Mouse (Mus musculus) limb, embryonic 10.5 days (tissue): ENCODE data around the gene Hps4. TPM values are rescaled to one million over a fixed set of nuclear protein-coding genes. Genes with fewer than 3 reads are reported as not detected.
A peak's percentile ranks its signal among the peaks of the same experiment; 100 is the strongest.

Experiments used
- DNase-seq: peaks from one replicate; pipeline ENCODE4 v3.0.0-alpha.2; 2017; ENCODE audit warnings: low spot score
- H3K27ac ChIP-seq: fragments of 300-500 bp; sonication (generic); 2 replicates; pipeline ENCODE4 v1.5.1; 2016; ENCODE audit warnings: mild to moderate bottlenecking
- H3K27me3 ChIP-seq: fragments of 300-500 bp; sonication (generic); 2 replicates; pipeline ENCODE4 v1.6.1; 2016; ENCODE audit warnings: low read depth, mild to moderate bottlenecking; ENCODE audit not compliant: poor library complexity, severe bottlenecking
- H3K36me3 ChIP-seq: fragments of 300-500 bp; sonication (generic); 2 replicates; pipeline ENCODE4 v1.6.1; 2016; ENCODE audit warnings: mild to moderate bottlenecking, moderate library complexity
- H3K4me1 ChIP-seq: fragments of 300-500 bp; sonication (generic); 2 replicates; pipeline ENCODE4 v1.6.1; 2016
- H3K4me3 ChIP-seq: fragments of 300-500 bp; sonication (generic); 2 replicates; pipeline ENCODE4 v1.5.1; 2016; ENCODE audit warnings: mild to moderate bottlenecking, moderate library complexity
- H3K9me3 ChIP-seq: fragments of 300-500 bp; sonication (generic); replicated peaks from 2 replicates; pipeline ENCODE4 v1.6.1; 2016; ENCODE audit warnings: mild to moderate bottlenecking
- WGBS: fragments of 180-500 bp; shearing (Covaris S2); methylation state at CpG from one replicate; pipeline ENCODE4 v1.1.7; 2016; 5-methylcytosine and 5-hydroxymethylcytosine counted together
- polyA plus RNA-seq: library from polyadenylated mRNA; unstranded; fragments of >200 nt; fragmentation: Nextera tagmentation; extraction: Ambion mirVana; gene quantifications from 2 replicates; pipeline ENCODE4 v1.2.1, GENCODE M21; 2016

Hps4 gene
- polyA plus RNA-seq, 1 experiment from 2014 or later: 39.1 TPM

DNA sequence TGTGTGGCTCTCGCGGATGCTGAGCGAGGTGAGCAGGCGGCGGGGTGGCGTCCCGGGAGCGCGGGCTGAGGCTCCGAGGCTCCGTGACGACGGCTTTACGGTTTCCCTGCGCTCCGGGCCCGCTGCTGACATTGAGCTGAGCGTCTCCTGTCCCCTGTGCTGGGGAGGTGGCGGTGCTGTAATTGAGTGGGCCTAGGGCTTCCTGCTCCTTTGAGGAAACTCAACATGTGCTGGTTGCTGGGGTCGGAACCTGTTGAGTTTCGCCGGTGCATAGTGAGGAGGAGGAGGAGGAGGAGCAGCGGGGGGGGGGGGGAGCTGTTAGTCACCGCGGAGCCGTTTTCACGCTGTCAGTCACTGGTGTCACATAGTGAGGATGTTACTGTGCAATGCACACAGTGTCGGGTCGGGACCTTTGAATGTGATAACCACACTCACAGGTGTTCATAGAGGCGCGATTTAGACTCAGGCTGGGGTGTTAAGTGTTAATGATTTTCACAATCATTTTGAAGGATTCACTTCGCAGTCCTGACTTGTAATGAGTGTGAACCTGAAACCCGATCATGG lies 16.4 kb upstream of the Hps4 start:
- peak overlapping the region; percentile 81 for H3K27ac ChIP-seq
- H3K9me3 ChIP-seq: no peaks in the 10 kb centered on the region
- H3K36me3 ChIP-seq: peaks cover 41% of the 10 kb centered on the region
- H3K4me3 ChIP-seq: peak overlapping the region; percentile 95
- DNase-seq: no peak
- peaks cover 22% of the 10 kb centered on the region for H3K4me1 ChIP-seq
- WGBS: 2% methylated on average over 33 of the region's 33 CpGs
- H3K27me3 ChIP-seq: no peaks in the 10 kb centered on the region

DNA sequence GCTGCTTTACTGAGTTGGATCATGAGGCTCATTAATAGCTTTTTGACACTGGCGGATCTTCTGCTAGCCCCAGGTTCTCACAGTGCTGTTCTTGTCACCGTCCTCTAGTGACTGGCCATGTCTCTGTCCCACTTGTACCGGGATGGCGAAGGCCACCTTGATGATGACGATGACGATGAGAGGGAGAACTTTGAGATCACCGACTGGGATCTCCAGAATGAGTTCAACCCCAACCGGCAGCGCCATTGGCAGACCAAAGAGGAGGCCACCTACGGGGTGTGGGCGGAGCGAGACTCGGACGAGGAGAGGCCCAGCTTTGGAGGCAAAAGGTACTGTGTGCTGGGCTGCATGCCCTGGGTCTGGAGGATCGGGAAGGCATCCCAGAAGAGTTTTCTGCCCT lies 15.0 kb upstream of the Hps4 start:
- no peaks in the 10 kb centered on the region for H3K9me3 ChIP-seq
- DNase-seq: no peak
- 95% methylated on average over 15 of the region's 15 CpGs for WGBS
- peak overlapping the region; percentile 95; the same call in 1 of the 2 replicates for H3K4me3 ChIP-seq
- no peaks in the 10 kb centered on the region for H3K27me3 ChIP-seq
- peaks cover 54% of the 10 kb centered on the region for H3K36me3 ChIP-seq
- peaks cover 22% of the 10 kb centered on the region for H3K4me1 ChIP-seq
- H3K27ac ChIP-seq: no peak overlapping the region

DNA sequence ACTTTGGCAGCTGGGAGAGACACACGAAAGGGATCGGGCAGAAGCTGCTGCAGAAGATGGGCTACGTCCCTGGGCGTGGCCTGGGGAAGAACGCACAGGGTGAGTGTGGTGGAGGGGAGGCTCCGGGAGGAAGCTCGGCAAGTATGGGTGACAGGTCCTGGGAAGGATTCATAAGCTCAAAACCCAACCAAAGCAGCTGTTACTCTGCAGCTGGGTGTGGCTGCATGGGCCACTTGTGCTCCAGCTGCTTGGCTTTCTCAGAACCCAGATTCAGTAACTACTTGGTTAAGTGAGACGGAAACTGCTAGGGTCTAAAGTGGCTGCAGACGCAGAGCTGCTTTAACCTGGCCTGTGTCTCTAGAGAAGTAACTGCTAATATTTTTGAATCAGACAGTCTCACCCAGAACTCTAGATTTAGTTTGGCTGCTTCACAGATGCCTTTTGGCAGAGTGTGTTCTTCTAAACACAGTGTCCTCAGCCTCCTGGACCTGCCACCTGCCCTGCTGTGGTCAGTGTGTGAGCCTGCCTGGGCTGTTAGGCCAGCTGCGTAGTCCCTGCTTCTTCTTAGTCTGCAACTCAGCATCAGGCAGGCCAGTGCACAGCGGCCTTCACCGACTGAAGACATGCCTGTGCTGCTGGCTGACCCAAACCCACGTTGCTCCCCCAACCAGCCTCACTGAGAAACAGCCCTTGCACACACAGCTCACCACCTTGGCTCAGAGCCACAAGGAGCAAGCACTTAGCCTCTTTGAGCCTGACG lies 12.9 kb upstream of the Hps4 start:
- no peak for DNase-seq
- Histone ChIP-seq H3K36me3 (peaks cover 75% of the 10 kb centered on the region), H3K27me3 (no peaks in the 10 kb centered on the region), H3K4me3 (no peak overlapping the region), H3K27ac (no peak overlapping the region), H3K9me3 (no peaks in the 10 kb centered on the region), H3K4me1 (peaks cover 16% of the 10 kb centered on the region)
- WGBS: 93% methylated on average over 14 of the region's 14 CpGs

DNA sequence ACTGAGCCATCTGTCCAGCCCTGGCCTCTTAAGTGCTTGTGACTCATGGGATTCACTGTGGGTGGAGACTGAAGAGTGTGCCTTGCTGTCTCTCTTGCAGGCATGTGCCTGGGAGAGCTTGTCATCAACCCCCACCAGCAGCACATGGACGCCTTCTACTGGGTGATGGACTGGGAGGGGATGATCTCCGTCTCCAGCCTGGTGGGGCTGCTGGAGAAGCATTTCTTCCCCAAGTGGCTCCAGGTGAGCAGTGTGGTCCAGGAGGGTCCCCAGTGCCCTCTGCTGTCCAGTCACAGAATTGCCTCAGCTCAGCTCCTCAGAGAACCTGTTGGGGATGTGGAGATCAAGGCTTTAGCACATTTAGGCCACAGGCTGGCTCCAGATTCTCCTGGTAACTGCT lies 7.4 kb upstream of the Hps4 start:
- 26% methylated on average over 2 of the region's 2 CpGs for WGBS
- Histone ChIP-seq H3K36me3 (peaks cover 93% of the 10 kb centered on the region), H3K4me3 (no peak overlapping the region), H3K27me3 (no peaks in the 10 kb centered on the region), H3K4me1 (no peaks in the 10 kb centered on the region), H3K9me3 (no peaks in the 10 kb centered on the region), H3K27ac (no peak overlapping the region)
- DNase-seq: peak; percentile 61

DNA sequence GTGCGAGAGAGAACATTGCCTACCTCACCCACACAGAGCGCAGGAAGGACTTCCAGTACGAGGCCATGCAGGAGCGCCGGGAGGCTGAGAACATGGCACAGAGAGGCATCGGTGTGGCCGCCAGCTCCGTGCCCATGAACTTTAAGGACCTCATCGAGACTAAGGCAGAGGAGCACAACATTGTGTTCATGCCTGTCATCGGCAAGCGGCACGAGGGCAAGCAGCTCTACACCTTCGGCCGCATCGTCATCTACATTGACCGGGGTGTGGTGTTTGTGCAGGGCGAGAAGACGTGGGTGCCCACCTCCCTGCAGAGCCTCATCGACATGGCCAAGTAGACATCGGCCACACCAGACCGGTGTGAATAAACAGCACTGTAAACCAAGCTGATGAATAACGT lies 5.9 kb upstream of the Hps4 start:
- no peaks in the 10 kb centered on the region for H3K9me3 ChIP-seq
- H3K4me3 ChIP-seq: no peak overlapping the region
- H3K36me3 ChIP-seq: peaks cover 85% of the 10 kb centered on the region
- no peak for DNase-seq
- no peaks in the 10 kb centered on the region for H3K27me3 ChIP-seq
- H3K4me1 ChIP-seq: peaks cover 6% of the 10 kb centered on the region
- 94% methylated on average over 22 of the region's 22 CpGs for WGBS
- no peak overlapping the region for H3K27ac ChIP-seq

DNA sequence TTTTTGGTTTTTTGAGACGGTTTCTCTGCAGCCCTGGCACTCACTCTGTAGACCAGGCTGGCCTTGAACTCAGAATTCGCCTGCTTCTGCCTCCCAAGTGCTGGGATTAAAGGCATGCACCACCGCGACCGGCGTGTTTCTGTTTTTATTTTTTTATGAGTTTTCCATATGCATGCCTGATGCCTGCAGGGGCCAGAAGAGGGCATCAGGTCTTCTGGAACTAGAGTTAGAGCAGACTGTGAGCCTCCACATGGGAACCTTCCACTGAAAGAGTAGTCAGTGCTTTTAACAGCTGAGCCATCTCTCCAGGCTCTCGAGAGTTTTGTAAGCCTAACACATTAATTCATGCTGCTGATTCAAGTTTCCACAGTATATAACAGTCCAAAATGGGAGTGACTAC lies 3.7 kb upstream of the Hps4 start:
- Histone ChIP-seq H3K9me3 (no peaks in the 10 kb centered on the region), H3K27ac (no peak overlapping the region), H3K36me3 (peaks cover 63% of the 10 kb centered on the region), H3K27me3 (no peaks in the 10 kb centered on the region), H3K4me3 (no peak overlapping the region), H3K4me1 (peaks cover 21% of the 10 kb centered on the region)
- WGBS: 83% methylated on average over 7 of the region's 7 CpGs
- DNase-seq: no peak

DNA sequence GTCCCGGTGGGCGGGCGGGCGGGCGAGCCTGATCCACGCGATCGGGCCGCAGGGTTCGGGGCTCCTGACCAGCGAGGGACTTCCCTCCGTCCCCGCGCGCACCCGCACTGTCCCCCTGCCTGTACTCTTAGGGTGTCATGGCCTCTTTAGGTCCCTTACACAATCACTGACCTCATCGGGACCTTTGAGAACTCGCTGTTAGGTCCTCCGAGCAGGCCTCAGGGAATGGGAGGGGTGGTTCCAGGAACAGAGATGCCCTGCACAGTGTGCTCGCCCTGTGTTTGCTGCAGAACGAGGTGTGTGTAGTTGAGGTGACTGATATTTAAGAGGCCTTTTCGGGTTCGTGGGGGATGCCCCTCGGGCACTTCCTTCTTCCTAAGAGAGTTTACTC lies 317 bp downstream of the Hps4 start:
- under 1% methylated on average over 17 of the region's 24 CpGs for WGBS
- H3K27me3 ChIP-seq: no peaks in the 10 kb centered on the region
- no peak for DNase-seq
- peak overlapping the region; percentile 93 for H3K27ac ChIP-seq
- no peaks in the 10 kb centered on the region for H3K9me3 ChIP-seq
- peaks cover 53% of the 10 kb centered on the region for H3K36me3 ChIP-seq
- H3K4me3 ChIP-seq: peak overlapping the region; percentile 97
- H3K4me1 ChIP-seq: peaks cover 33% of the 10 kb centered on the region

DNA sequence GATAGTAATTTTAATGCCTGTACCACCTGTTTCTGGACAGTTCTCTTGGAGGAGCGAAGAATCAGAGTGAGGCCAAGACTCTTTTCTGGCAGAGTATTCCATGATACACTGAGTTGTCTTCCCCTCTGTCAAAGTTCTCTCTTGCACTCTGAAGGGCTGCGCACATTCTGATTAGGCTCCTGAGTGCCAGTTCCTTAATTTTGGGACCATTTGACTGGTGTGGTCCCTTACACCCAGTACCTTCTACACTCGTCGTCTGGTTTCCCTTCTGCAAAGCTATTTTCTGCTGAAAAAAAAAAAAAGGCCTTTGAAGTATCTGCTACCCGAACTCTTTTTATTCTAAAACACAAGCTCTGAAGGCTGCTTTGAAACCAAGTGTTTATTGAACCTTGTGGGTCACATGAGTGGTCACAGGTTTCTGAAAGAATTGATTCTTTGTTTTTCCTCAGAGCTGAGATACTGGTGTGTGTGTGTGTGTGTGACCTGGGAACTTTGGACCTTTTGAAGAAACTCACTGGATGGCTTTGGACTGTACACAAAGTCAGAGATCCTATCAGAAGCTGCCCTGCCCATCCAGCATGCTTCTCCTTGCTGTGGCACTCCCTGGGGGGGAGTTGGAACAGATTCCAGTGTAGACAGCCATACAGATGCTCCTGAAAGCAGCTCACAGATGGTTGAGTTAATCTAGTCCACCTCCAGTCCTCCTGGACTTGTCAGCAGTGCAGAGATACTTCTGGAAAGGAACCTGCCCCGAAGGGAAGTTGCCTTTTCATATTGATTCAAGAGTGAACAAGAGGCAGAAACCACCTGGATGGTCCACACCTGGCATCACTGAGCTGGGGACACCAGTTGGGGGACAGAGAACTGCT lies 1.4 kb downstream of the Hps4 start:
- DNase-seq: no peak
- H3K4me3 ChIP-seq: 0 out of 2 replicates have a peak overlapping the region, but pooled peaks have one; percentile 97
- peaks cover 33% of the 10 kb centered on the region for H3K4me1 ChIP-seq
- H3K36me3 ChIP-seq: peaks cover 55% of the 10 kb centered on the region
- H3K27ac ChIP-seq: no peak overlapping the region
- no peaks in the 10 kb centered on the region for H3K9me3 ChIP-seq
- H3K27me3 ChIP-seq: no peaks in the 10 kb centered on the region
- 84% methylated on average over 6 of the region's 6 CpGs for WGBS

DNA sequence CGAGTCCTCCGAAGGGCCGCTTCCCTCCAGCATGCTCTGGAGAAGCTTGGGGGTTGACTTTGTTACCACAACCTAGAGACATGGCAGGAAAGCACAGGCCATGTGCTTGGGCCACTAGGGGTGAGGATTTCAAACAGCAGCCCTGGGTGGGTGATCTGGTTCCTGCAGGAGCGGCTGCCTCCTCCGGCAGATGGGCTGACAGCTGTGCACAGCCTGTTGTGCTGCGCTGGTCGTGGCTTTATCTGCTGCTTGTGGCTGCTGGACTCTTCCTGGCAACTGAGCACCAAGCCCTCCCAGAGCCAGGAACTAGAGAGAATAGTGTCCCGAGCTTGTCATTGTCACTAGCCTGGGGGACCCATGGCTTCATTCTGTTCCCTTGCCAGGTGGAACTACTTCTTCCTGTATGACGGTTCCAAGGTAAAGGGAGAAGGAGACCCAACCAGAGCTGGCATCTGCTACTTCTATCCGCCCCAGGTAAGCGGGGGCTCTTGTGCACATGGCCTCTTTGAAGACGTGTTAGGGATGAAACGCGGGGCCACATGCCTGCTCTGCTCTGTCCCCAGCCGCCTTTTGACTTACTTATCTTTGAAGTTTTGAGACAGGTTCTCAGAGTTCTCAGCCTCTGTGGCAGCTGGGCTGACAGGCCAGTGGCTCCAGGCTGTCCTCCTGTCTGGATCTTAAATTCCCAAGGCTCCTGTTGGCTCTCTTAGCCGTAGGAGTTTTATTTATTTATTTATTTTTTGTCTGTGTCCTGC lies 3.5 kb downstream of the Hps4 start:
- Histone ChIP-seq H3K36me3 (peaks cover 62% of the 10 kb centered on the region), H3K27ac (no peak overlapping the region), H3K4me1 (peaks cover 33% of the 10 kb centered on the region), H3K27me3 (no peaks in the 10 kb centered on the region), H3K4me3 (no peak overlapping the region), H3K9me3 (no peaks in the 10 kb centered on the region)
- DNase-seq: no peak
- 90% methylated on average over 16 of the region's 16 CpGs for WGBS

DNA sequence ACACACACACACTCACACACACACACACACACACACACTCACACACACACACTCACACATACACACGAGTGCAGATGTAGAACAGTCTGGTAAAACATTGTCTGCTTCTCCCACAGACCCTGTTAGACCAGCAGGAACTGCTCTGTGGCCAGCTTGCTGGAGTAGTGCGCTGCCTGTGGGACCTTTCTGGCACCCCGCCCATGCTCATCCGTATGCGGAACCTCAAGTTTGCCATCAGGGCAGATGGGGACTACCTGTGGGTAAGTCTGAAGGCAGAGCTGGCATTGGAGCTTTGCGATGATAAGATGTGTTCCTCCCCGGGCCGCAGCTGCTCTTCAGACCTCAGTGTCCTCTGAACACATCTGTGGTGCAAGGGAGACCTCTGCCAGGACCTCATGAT lies 6.3 kb downstream of the Hps4 start:
- no peak overlapping the region for H3K27ac ChIP-seq
- H3K27me3 ChIP-seq: no peaks in the 10 kb centered on the region
- DNase-seq: no peak
- H3K4me3 ChIP-seq: no peak overlapping the region
- 96% methylated on average over 8 of the region's 8 CpGs for WGBS
- peaks cover 88% of the 10 kb centered on the region for H3K36me3 ChIP-seq
- no peaks in the 10 kb centered on the region for H3K9me3 ChIP-seq
- peaks cover 12% of the 10 kb centered on the region; the same call in 1 of the 2 replicates for H3K4me1 ChIP-seq

DNA sequence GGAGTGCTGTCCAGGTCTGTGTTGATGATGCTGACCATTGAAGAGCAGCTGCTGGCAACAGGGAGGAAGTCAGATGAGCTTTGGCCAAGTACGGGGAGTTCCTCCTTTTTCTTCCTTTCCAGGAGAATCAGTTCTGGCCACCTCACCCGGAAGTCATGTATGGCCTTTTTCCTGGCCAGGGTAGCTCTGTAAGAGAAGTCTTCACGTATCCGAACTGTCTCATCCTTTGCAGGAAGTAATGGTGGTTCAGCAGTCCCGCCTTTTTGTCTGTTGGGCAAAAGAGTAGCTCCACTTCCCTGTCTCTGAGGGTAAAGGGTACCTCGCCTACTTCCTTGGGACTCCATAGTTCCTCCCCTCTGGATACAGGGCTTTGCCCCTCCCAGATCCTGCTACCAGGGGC lies 12.6 kb downstream of the Hps4 start:
- H3K4me1 ChIP-seq: no peaks in the 10 kb centered on the region
- H3K27ac ChIP-seq: no peak overlapping the region
- no peak overlapping the region for H3K4me3 ChIP-seq
- DNase-seq: no peak
- H3K9me3 ChIP-seq: no peaks in the 10 kb centered on the region
- H3K27me3 ChIP-seq: no peaks in the 10 kb centered on the region
- 83% methylated on average over 6 of the region's 6 CpGs for WGBS
- H3K36me3 ChIP-seq: peaks cover 95% of the 10 kb centered on the region

DNA sequence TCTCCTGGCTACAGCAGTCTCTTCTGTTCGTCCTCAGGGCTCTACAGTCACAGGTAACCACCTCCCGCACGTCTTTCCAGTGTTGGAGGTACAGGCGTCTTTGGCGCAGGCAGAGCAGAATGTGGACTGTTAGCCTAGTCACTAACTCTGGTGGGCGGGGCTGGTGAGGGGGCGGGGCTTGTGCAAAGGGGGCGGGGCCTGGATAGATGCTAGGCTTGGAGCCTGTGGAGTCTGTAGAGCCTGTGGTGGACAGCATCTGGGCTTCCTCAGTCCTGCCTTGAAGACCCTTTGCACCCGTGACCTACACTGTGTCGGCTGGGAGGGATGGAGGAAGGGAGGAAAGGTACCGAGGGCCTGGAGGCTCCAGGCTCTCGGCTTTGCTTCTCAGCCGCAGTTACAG lies 13.0 kb downstream of the Hps4 start, which contains the start of gene Gm6583:
Gm6583 (minus strand) TSS at position 124 of the 400 bp plus-strand sequence.
- DNase-seq: no peak
- H3K4me1 ChIP-seq: no peaks in the 10 kb centered on the region
- no peak within 1 kb of the TSS for H3K27ac ChIP-seq
- 55% methylated on average over 13 of the region's 13 CpGs for WGBS
- H3K9me3 ChIP-seq: no peaks in the 10 kb centered on the region
- no peaks in the 10 kb centered on the region for H3K27me3 ChIP-seq
- H3K36me3 ChIP-seq: peaks cover 91% of the 10 kb centered on the region
- no peak within 1 kb of the TSS for H3K4me3 ChIP-seq
